Mouse (Mus musculus): ENCODE measurements around the gene Mfsd4a. TPM values are rescaled to one million over a fixed set of nuclear protein-coding genes. Genes with fewer than 3 reads are reported as not detected.

Mfsd4a gene
- polyA plus RNA-seq (2012; rRNA removed) (1.1 and 1.3 TPM in 2 replicates), polyA plus RNA-seq (2014; fragmentation: Nextera tagmentation; extraction: Ambion mirVana) (12.3 and 15.3 TPM in 2 replicates)

DNA sequence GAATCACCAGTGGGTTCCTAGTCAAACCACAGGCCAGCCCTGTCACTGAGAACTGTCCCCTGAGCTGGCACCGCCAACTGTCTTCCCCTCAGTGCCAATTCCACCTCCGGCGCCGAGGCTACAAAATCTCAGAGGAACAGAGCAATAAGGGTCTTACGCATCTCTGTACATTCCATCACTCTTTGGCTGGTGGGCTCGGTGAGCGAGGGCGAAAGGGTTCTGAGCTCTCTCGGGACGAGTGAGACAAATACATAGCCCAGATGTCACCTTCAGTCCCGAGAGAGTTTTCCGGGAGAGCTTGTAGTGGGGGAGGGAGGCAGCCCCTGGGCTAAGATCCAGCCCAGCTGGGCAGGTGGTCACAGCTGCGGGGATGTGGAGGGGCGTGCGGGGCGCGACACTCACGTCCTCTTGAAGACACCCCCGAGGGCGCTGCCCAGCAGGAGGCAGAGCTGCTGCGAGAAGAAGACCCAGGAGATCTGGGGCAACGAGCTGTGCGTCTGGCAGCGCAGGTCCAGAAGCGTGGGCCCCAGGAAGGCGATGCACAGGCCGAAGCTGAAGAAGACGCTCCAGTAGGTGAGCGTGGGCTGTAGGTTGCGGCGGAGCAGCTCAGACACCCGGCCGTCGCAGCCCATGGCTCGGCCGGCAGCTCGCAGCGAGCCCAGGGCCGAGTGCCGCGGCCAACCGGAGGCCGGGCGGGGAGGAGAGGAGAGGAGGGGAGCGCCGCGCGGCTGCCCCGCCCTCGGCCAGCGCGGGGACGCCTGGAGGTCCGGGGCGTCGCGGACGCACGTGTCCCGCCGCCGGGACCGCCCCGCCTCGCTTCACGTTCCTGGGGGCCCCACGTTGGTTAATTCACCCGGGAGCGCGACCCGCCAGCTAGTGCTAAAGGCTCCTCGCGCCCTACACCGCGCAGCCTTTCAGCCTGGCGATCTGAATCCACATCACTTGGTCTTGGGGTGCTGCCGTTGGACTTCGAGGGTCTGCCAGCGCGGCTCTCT lies at the start of gene Mfsd4a:
Gene Mfsd4a, minus strand, starts transcription at position 802 of the 995 bp plus-strand sequence.
- H3K4me1 ChIP-seq (ENCODE audit: control insufficient read depth, insufficient read depth, low read length): peaks cover 12% of the 10 kb centered on the region
- H3K4me3 ChIP-seq (replicated peaks; ENCODE audit: low read length): peak within 1 kb of the TSS; percentile 51
- peaks cover 33% of the 10 kb centered on the region for H3K27me3 ChIP-seq (ENCODE audit: control insufficient read depth, insufficient read depth, low read length)
- peak within 1 kb of the TSS; percentile 94 for H3K4me2 ChIP-seq (replicated peaks; ENCODE audit: low read depth, low read length, severe bottlenecking)
- H3K27ac ChIP-seq (replicated peaks; ENCODE audit: low read depth, low read length): no peak within 1 kb of the TSS
- H3K9me3 ChIP-seq (ENCODE audit: control insufficient read depth, low read length): no peaks in the 10 kb centered on the region
- ATAC-seq (ENCODE audit: low FRiP score, low read depth) (peak; percentile 85), DNase-seq (ENCODE audit: low spot score) (peak; percentile 4)
- no peak for TF ChIP-seq POLR2A (IDR thresholded peaks at IDR 0.05; ENCODE audit: borderline replicate concordance, extremely low read depth, insufficient read depth, insufficient read length)
- 4% methylated on average over 50 of the region's 80 CpGs for WGBS
- H3K36me3 ChIP-seq (ENCODE audit: control insufficient read depth, insufficient read depth, low read length): no peaks in the 10 kb centered on the region
- H3K9ac ChIP-seq (ENCODE audit: low read depth, low read length, severe bottlenecking): peak within 1 kb of the TSS; percentile 51

DNA sequence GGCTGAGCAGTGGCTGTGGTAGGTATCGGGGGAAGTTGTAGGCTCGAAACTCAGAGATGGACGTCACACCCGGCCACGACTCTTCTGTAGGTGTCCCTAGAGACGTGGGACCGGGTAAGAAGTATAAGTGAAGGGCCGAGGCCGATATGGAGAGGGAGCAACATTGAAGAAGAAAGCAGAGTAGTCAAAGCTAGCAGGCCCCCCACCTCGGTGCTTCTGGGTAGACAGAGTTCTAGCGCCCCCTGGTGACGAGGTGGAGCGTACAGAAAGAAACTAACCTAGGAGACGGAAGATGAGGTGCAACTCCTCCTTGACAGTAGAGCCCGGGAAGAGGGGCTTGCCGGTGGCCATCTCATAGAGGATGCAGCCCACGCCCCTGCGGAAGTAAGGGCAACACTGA lies 48.7 kb upstream of the Mfsd4a start:
- peak; percentile 30 for DNase-seq (ENCODE audit: low spot score)
- no peaks in the 10 kb centered on the region for H3K36me3 ChIP-seq (ENCODE audit: control insufficient read depth, insufficient read depth, low read length)

DNA sequence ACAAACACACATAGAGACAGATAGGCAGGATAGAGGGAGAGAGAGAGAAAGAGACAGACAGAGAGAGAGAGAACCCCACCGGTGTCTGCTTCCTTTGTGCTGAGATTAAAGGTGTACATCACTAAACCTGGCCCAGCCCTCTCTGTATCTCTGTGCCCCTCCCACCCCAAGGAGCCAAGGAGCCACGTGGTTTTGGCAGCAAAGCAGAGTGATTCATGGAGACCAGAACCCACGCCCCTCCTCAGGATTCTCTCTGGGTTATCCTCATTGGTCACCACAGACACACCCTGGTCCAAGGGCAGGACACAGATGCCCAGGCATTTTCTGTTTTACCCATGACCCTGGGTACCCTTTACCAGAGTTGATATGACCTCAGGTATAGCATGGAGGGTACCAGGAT lies 45.2 kb upstream of the Mfsd4a start:
- Histone ChIP-seq H3K27me3 (ENCODE audit: control insufficient read depth, insufficient read depth, low read length) (no peaks in the 10 kb centered on the region), H3K4me3 (replicated peaks; ENCODE audit: low read length) (no peak overlapping the region), H3K27ac (replicated peaks; ENCODE audit: low read depth, low read length) (no peak overlapping the region), H3K36me3 (ENCODE audit: control insufficient read depth, insufficient read depth, low read length) (no peaks in the 10 kb centered on the region), H3K9ac (ENCODE audit: low read depth, low read length, severe bottlenecking) (no peak overlapping the region), H3K9me3 (ENCODE audit: control insufficient read depth, low read length) (no peaks in the 10 kb centered on the region), H3K4me2 (replicated peaks; ENCODE audit: low read depth, low read length, severe bottlenecking) (no peak overlapping the region), H3K4me1 (ENCODE audit: control insufficient read depth, insufficient read depth, low read length) (no peaks in the 10 kb centered on the region)
- no peak for DNase-seq (ENCODE audit: low spot score)
- no peak for TF ChIP-seq POLR2A (IDR thresholded peaks at IDR 0.05; ENCODE audit: borderline replicate concordance, extremely low read depth, insufficient read depth, insufficient read length)
- 42% methylated on average over 3 of the region's 3 CpGs for WGBS
- no peak for ATAC-seq (ENCODE audit: low FRiP score, low read depth)

More for the DNA sequence above, 48.7 kb upstream of the Mfsd4a start:
- WGBS: 39% methylated on average over 18 of the region's 18 CpGs
- Histone ChIP-seq H3K9ac (ENCODE audit: low read depth, low read length, severe bottlenecking) (no peak overlapping the region), H3K4me1 (ENCODE audit: control insufficient read depth, insufficient read depth, low read length) (no peaks in the 10 kb centered on the region), H3K27me3 (ENCODE audit: control insufficient read depth, insufficient read depth, low read length) (no peaks in the 10 kb centered on the region), H3K27ac (replicated peaks; ENCODE audit: low read depth, low read length) (no peak overlapping the region), H3K4me2 (replicated peaks; ENCODE audit: low read depth, low read length, severe bottlenecking) (no peak overlapping the region), H3K4me3 (replicated peaks; ENCODE audit: low read length) (no peak overlapping the region), H3K9me3 (ENCODE audit: control insufficient read depth, low read length) (no peaks in the 10 kb centered on the region)
- ATAC-seq (ENCODE audit: low FRiP score, low read depth): no peak
- no peak for TF ChIP-seq POLR2A (IDR thresholded peaks at IDR 0.05; ENCODE audit: borderline replicate concordance, extremely low read depth, insufficient read depth, insufficient read length)

DNA sequence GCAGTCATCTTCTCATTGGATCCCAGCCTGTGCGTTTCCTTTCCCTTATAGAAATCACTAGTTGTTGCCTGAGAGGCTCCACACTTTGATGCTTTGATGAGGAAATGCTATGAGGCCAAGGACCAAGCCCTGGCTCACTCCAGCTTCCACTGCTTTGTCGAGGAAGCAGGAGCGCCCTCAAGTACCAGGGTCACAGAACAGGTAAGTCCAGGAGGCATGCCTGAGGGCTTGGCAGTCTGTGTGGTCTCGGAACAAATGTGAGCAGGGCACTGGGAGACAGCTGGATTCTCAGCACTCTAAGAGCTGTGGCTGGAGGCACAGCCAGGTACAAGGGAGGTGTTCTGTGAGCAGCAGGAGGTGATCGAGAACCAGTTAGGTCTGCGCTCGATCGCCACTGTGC lies 44.6 kb upstream of the Mfsd4a start:
- TF ChIP-seq POLR2A (IDR thresholded peaks at IDR 0.05; ENCODE audit: borderline replicate concordance, extremely low read depth, insufficient read depth, insufficient read length): no peak
- DNase-seq (ENCODE audit: low spot score) (no peak), ATAC-seq (ENCODE audit: low FRiP score, low read depth) (no peak)
- Histone ChIP-seq H3K27ac (replicated peaks; ENCODE audit: low read depth, low read length) (no peak overlapping the region), H3K4me1 (ENCODE audit: control insufficient read depth, insufficient read depth, low read length) (no peaks in the 10 kb centered on the region), H3K9ac (ENCODE audit: low read depth, low read length, severe bottlenecking) (no peak overlapping the region), H3K4me2 (replicated peaks; ENCODE audit: low read depth, low read length, severe bottlenecking) (no peak overlapping the region), H3K36me3 (ENCODE audit: control insufficient read depth, insufficient read depth, low read length) (no peaks in the 10 kb centered on the region), H3K27me3 (ENCODE audit: control insufficient read depth, insufficient read depth, low read length) (no peaks in the 10 kb centered on the region), H3K9me3 (ENCODE audit: control insufficient read depth, low read length) (no peaks in the 10 kb centered on the region), H3K4me3 (replicated peaks; ENCODE audit: low read length) (no peak overlapping the region)
- WGBS: 77% methylated on average over 8 of the region's 8 CpGs

DNA sequence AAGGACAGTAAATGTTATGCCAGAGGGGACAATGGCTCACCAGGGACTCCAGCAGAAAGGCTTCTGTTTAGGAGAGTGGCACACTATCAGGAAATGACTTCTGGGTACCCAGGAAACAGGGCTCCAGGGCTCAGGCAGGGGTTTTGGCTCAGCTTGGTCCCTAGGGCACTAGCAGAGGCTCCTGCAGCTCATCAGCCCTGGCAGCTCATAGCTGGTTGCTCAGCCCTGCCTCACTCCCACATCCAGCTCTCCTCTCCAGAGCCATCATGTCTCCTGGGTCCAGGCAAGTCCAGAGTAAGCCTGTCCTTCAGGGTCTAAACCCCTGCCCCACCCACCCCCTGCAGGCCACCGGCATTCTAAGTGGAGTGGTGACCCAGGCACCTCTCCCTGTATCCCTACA lies 43.5 kb upstream of the Mfsd4a start:
- H3K4me1 ChIP-seq (ENCODE audit: control insufficient read depth, insufficient read depth, low read length): no peaks in the 10 kb centered on the region
- no peaks in the 10 kb centered on the region for H3K27me3 ChIP-seq (ENCODE audit: control insufficient read depth, insufficient read depth, low read length)
- ATAC-seq (ENCODE audit: low FRiP score, low read depth): no peak
- H3K4me3 ChIP-seq (replicated peaks; ENCODE audit: low read length): no peak overlapping the region
- H3K9me3 ChIP-seq (ENCODE audit: control insufficient read depth, low read length): no peaks in the 10 kb centered on the region
- no peak for DNase-seq (ENCODE audit: low spot score)
- no peak for TF ChIP-seq POLR2A (IDR thresholded peaks at IDR 0.05; ENCODE audit: borderline replicate concordance, extremely low read depth, insufficient read depth, insufficient read length)
- no peaks in the 10 kb centered on the region for H3K36me3 ChIP-seq (ENCODE audit: control insufficient read depth, insufficient read depth, low read length)
- no peak overlapping the region for H3K9ac ChIP-seq (ENCODE audit: low read depth, low read length, severe bottlenecking)
- WGBS: 73% methylated on average over 1 of the region's 1 CpGs
- H3K4me2 ChIP-seq (replicated peaks; ENCODE audit: low read depth, low read length, severe bottlenecking): no peak overlapping the region
- no peak overlapping the region for H3K27ac ChIP-seq (replicated peaks; ENCODE audit: low read depth, low read length)
